Mouse (Mus musculus): ENCODE data around the gene Eri3. TPM values are rescaled to one million over a fixed set of nuclear protein-coding genes. Genes with fewer than 3 reads are reported as not detected.

The Eri3 gene
- polyA plus RNA-seq, 1 experiment from 2014 or later, result 267 TPM

- DNase-seq (no peak), ATAC-seq (ENCODE audit: low FRiP score, low TSS enrichment) (no peak)
- H3K27me3 ChIP-seq (ENCODE audit: control insufficient read depth, insufficient read depth, low read length), result no peaks in the 10 kb centered on the region
- H3K4me3 ChIP-seq (replicated peaks; ENCODE audit: low read depth, low read length), result no peak overlapping the region
- peaks cover 14% of the 10 kb centered on the region; the same call in 1 of the 2 replicates for H3K36me3 ChIP-seq (ENCODE audit: control insufficient read depth, insufficient read depth, low read length)
- H3K4me2 ChIP-seq (ENCODE audit: low read length), result no peak overlapping the region
- no peak overlapping the region for H3K27ac ChIP-seq (replicated peaks; ENCODE audit: low read depth, low read length)
- H3K9me3 ChIP-seq (ENCODE audit: control insufficient read depth, low read length), result no peaks in the 10 kb centered on the region
- H3K9ac ChIP-seq (replicated peaks; ENCODE audit: low read length), result no peak overlapping the region
- WGBS, result 84% methylated on average over 5 of the region's 5 CpGs
- H3K4me1 ChIP-seq (ENCODE audit: control insufficient read depth, insufficient read depth, low read length), result peaks cover 23% of the 10 kb centered on the region
Measured at GRCm38 (mm10) chr4:117606831-117607610, 56.9 kb downstream of the Eri3 start.

GRCm38 (mm10) chr4:117608265-117608664, 58.1 kb downstream of the Eri3 start:
- no peak overlapping the region for H3K9ac ChIP-seq (replicated peaks; ENCODE audit: low read length)
- H3K4me3 ChIP-seq (replicated peaks; ENCODE audit: low read depth, low read length), result no peak overlapping the region
- H3K36me3 ChIP-seq (ENCODE audit: control insufficient read depth, insufficient read depth, low read length), result peaks cover 23% of the 10 kb centered on the region; the same call in 1 of the 2 replicates
- WGBS, result 73% methylated on average over 9 of the region's 9 CpGs
- no peak overlapping the region for H3K4me2 ChIP-seq (ENCODE audit: low read length)
- ATAC-seq (ENCODE audit: low FRiP score, low TSS enrichment) (no peak), DNase-seq (no peak)
- H3K27me3 ChIP-seq (ENCODE audit: control insufficient read depth, insufficient read depth, low read length), result no peaks in the 10 kb centered on the region
- H3K9me3 ChIP-seq (ENCODE audit: control insufficient read depth, low read length), result no peaks in the 10 kb centered on the region
- H3K4me1 ChIP-seq (ENCODE audit: control insufficient read depth, insufficient read depth, low read length), result peaks cover 23% of the 10 kb centered on the region
- H3K27ac ChIP-seq (replicated peaks; ENCODE audit: low read depth, low read length), result no peak overlapping the region

GRCm38 (mm10) chr4:117609371-117610039, 59.3 kb downstream of the Eri3 start:
- Histone ChIP-seq H3K4me1 (ENCODE audit: control insufficient read depth, insufficient read depth, low read length) (peaks cover 20% of the 10 kb centered on the region), H3K9me3 (ENCODE audit: control insufficient read depth, low read length) (no peaks in the 10 kb centered on the region), H3K27me3 (ENCODE audit: control insufficient read depth, insufficient read depth, low read length) (no peaks in the 10 kb centered on the region), H3K4me2 (ENCODE audit: low read length) (no peak overlapping the region), H3K27ac (replicated peaks; ENCODE audit: low read depth, low read length) (no peak overlapping the region; the same call in 1 of the 2 replicates), H3K4me3 (replicated peaks; ENCODE audit: low read depth, low read length) (no peak overlapping the region), H3K9ac (replicated peaks; ENCODE audit: low read length) (no peak overlapping the region), H3K36me3 (ENCODE audit: control insufficient read depth, insufficient read depth, low read length) (peaks cover 26% of the 10 kb centered on the region; the same call in 1 of the 2 replicates)
- no peak for DNase-seq
- 50% methylated on average over 7 of the region's 7 CpGs for WGBS
- ATAC-seq (ENCODE audit: low FRiP score, low TSS enrichment), result no peak

- Histone ChIP-seq H3K27me3 (ENCODE audit: control insufficient read depth, insufficient read depth, low read length) (no peaks in the 10 kb centered on the region), H3K4me2 (ENCODE audit: low read length) (no peak overlapping the region), H3K4me3 (replicated peaks; ENCODE audit: low read depth, low read length) (no peak overlapping the region), H3K9me3 (ENCODE audit: control insufficient read depth, low read length) (no peaks in the 10 kb centered on the region), H3K27ac (replicated peaks; ENCODE audit: low read depth, low read length) (no peak overlapping the region), H3K9ac (replicated peaks; ENCODE audit: low read length) (no peak overlapping the region), H3K4me1 (ENCODE audit: control insufficient read depth, insufficient read depth, low read length) (0 out of 2 replicates have a peak, but pooled peaks cover 1% of the 10 kb centered on the region), H3K36me3 (ENCODE audit: control insufficient read depth, insufficient read depth, low read length) (peaks cover 43% of the 10 kb centered on the region)
- ATAC-seq (ENCODE audit: low FRiP score, low TSS enrichment), result no peak
- WGBS, result 86% methylated on average over 4 of the region's 4 CpGs
- DNase-seq, result no peak
Measured at GRCm38 (mm10) chr4:117611385-117611784, 61.2 kb downstream of the Eri3 start.

- Histone ChIP-seq H3K4me1 (ENCODE audit: control insufficient read depth, insufficient read depth, low read length) (no peaks in the 10 kb centered on the region), H3K9me3 (ENCODE audit: control insufficient read depth, low read length) (no peaks in the 10 kb centered on the region), H3K4me3 (replicated peaks; ENCODE audit: low read depth, low read length) (no peak overlapping the region), H3K27me3 (ENCODE audit: control insufficient read depth, insufficient read depth, low read length) (no peaks in the 10 kb centered on the region), H3K27ac (replicated peaks; ENCODE audit: low read depth, low read length) (no peak overlapping the region), H3K9ac (replicated peaks; ENCODE audit: low read length) (no peak overlapping the region), H3K4me2 (ENCODE audit: low read length) (no peak overlapping the region), H3K36me3 (ENCODE audit: control insufficient read depth, insufficient read depth, low read length) (peaks cover 47% of the 10 kb centered on the region)
- DNase-seq, result no peak
- 90% methylated on average over 2 of the region's 2 CpGs for WGBS
- no peak for ATAC-seq (ENCODE audit: low FRiP score, low TSS enrichment)
Measured at GRCm38 (mm10) chr4:117611814-117612213, 61.6 kb downstream of the Eri3 start.

- peaks cover 50% of the 10 kb centered on the region for H3K36me3 ChIP-seq (ENCODE audit: control insufficient read depth, insufficient read depth, low read length)
- no peak overlapping the region for H3K4me3 ChIP-seq (replicated peaks; ENCODE audit: low read depth, low read length)
- no peaks in the 10 kb centered on the region for H3K27me3 ChIP-seq (ENCODE audit: control insufficient read depth, insufficient read depth, low read length)
- no peak overlapping the region for H3K27ac ChIP-seq (replicated peaks; ENCODE audit: low read depth, low read length)
- no peak overlapping the region for H3K9ac ChIP-seq (replicated peaks; ENCODE audit: low read length)
- ATAC-seq (ENCODE audit: low FRiP score, low TSS enrichment) (no peak), DNase-seq (no peak)
- no peak overlapping the region for H3K4me2 ChIP-seq (ENCODE audit: low read length)
- 95% methylated on average over 5 of the region's 5 CpGs for WGBS
- no peaks in the 10 kb centered on the region for H3K9me3 ChIP-seq (ENCODE audit: control insufficient read depth, low read length)
- H3K4me1 ChIP-seq (ENCODE audit: control insufficient read depth, insufficient read depth, low read length), result no peaks in the 10 kb centered on the region
Measured at GRCm38 (mm10) chr4:117612713-117613112, 62.5 kb downstream of the Eri3 start.

GRCm38 (mm10) chr4:117613153-117613773, 63.1 kb downstream of the Eri3 start:
- 97% methylated on average over 4 of the region's 4 CpGs for WGBS
- Histone ChIP-seq H3K36me3 (ENCODE audit: control insufficient read depth, insufficient read depth, low read length) (peaks cover 50% of the 10 kb centered on the region), H3K27ac (replicated peaks; ENCODE audit: low read depth, low read length) (no peak overlapping the region)

GRCm38 (mm10) chr4:117616600-117616999, 66.4 kb downstream of the Eri3 start:
- ATAC-seq (ENCODE audit: low FRiP score, low TSS enrichment) (no peak), DNase-seq (no peak)
- no peaks in the 10 kb centered on the region for H3K4me1 ChIP-seq (ENCODE audit: control insufficient read depth, insufficient read depth, low read length)
- H3K9ac ChIP-seq (replicated peaks; ENCODE audit: low read length), result no peak overlapping the region
- H3K27me3 ChIP-seq (ENCODE audit: control insufficient read depth, insufficient read depth, low read length), result no peaks in the 10 kb centered on the region
- no peak overlapping the region for H3K4me2 ChIP-seq (ENCODE audit: low read length)
- no peak overlapping the region for H3K4me3 ChIP-seq (replicated peaks; ENCODE audit: low read depth, low read length)
- H3K27ac ChIP-seq (replicated peaks; ENCODE audit: low read depth, low read length), result no peak overlapping the region
- peaks cover 46% of the 10 kb centered on the region for H3K36me3 ChIP-seq (ENCODE audit: control insufficient read depth, insufficient read depth, low read length)
- no peaks in the 10 kb centered on the region for H3K9me3 ChIP-seq (ENCODE audit: control insufficient read depth, low read length)
- WGBS, result 92% methylated on average over 4 of the region's 4 CpGs

More at GRCm38 (mm10) chr4:117613153-117613773, 63.1 kb downstream of the Eri3 start:
- no peak overlapping the region for H3K9ac ChIP-seq (replicated peaks; ENCODE audit: low read length)
- no peak for DNase-seq
- no peak overlapping the region for H3K4me2 ChIP-seq (ENCODE audit: low read length)
- no peak overlapping the region for H3K4me3 ChIP-seq (replicated peaks; ENCODE audit: low read depth, low read length)
- no peaks in the 10 kb centered on the region for H3K27me3 ChIP-seq (ENCODE audit: control insufficient read depth, insufficient read depth, low read length)
- no peaks in the 10 kb centered on the region for H3K4me1 ChIP-seq (ENCODE audit: control insufficient read depth, insufficient read depth, low read length)
- H3K9me3 ChIP-seq (ENCODE audit: control insufficient read depth, low read length), result no peaks in the 10 kb centered on the region
- ATAC-seq (ENCODE audit: low FRiP score, low TSS enrichment), result no peak

Measured in midbrain, embryonic 14.5 days (tissue).